Mouse (Mus musculus): ENCODE measurements around the gene Usp18. TPM values are rescaled to one million over a fixed set of nuclear protein-coding genes. Genes with fewer than 3 reads are reported as not detected.

Usp18 gene
- polyA plus RNA-seq, 1 experiment from 2014 or later: 1.8 TPM

DNA sequence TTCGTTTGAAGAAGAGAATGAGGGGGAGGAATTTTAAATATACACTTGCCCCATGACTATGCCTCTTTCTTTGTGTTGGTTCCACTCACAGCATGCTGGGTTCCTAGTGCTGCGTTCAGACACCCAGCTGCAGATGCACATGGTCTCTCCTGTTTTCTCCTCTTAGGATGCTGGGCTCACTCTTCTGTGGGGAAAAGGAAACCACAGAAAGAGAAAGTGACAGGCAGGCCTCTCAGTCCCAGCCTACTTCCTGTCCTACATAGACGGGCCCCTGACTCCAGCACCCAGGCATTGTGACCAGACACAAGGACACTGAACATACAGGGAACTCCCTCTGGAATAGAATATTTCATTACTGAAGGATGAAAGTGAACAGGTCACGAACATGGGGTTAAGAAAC, 19.7 kb upstream of the Usp18 start:
- WGBS: 51% methylated on average over 4 of the region's 4 CpGs
- no peak for ATAC-seq (ENCODE audit: extremely low read depth, insufficient number of reproducible peaks, low FRiP score, low TSS enrichment)
- Histone ChIP-seq H3K9ac (no peak overlapping the region), H3K27me3 (replicated peaks) (0 out of 2 replicates have a peak, but pooled peaks cover under 1% of the 10 kb centered on the region), H3K4me1 (0 out of 2 replicates have a peak, but pooled peaks cover 4% of the 10 kb centered on the region), H3K4me3 (no peak overlapping the region), H3K9me3 (no peaks in the 10 kb centered on the region), H3K4me2 (no peak overlapping the region), H3K36me3 (no peaks in the 10 kb centered on the region), H3K27ac (replicated peaks) (no peak overlapping the region)

DNA sequence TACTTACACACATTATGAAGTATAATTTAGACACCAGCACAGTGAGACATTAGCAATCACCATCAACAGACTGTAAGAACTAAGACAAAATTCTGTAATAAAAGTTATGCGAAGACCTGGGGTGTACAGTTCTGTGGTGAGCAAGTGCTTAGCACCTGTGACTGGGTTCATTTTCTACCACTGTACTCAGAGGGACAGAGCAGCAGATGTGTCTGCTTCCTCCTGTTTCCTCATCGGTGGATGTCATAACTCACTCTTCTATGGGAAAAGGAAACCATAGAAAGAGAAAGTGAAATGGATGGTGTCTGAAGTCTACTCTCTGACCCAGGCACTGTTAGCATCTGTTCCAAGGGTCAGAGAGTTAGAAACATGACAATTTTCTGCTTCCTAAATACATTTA, 19.0 kb upstream of the Usp18 start:
- 74% methylated on average over 2 of the region's 2 CpGs for WGBS

DNA sequence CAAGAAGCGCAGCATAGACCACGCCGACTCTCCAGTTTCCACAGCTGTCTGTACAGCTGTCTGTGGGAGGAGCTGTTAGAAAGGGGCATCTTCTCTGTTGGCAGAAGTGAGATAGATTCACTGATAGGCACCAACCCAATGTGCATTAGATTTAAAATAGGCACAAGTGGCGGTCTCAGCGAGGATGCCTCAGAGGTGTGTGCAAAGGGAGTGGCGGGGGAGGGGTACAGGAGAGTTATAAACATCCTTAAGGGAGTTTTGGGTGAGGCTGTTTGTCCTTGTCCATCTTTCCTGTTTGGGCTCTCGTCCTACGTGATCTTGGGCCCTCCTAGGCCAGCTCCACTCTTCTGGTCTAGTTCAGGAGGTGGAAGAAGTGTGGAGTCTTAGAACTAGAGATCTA, 17.3 kb upstream of the Usp18 start:
- ATAC-seq (ENCODE audit: extremely low read depth, insufficient number of reproducible peaks, low FRiP score, low TSS enrichment): no peak
- WGBS: 61% methylated on average over 8 of the region's 8 CpGs
- no peaks in the 10 kb centered on the region for H3K9me3 ChIP-seq
- no peak overlapping the region for H3K4me2 ChIP-seq
- H3K36me3 ChIP-seq: no peaks in the 10 kb centered on the region
- no peak overlapping the region for H3K27ac ChIP-seq (replicated peaks)
- 0 out of 2 replicates have a peak, but pooled peaks cover 3% of the 10 kb centered on the region for H3K27me3 ChIP-seq (replicated peaks)
- 0 out of 2 replicates have a peak, but pooled peaks cover 4% of the 10 kb centered on the region for H3K4me1 ChIP-seq
- no peak overlapping the region for H3K9ac ChIP-seq
- no peak overlapping the region for H3K4me3 ChIP-seq

More for the DNA sequence above, 19.0 kb upstream of the Usp18 start:
- no peak overlapping the region for H3K4me3 ChIP-seq
- no peak overlapping the region for H3K9ac ChIP-seq
- ATAC-seq (ENCODE audit: extremely low read depth, insufficient number of reproducible peaks, low FRiP score, low TSS enrichment): no peak
- no peak overlapping the region for H3K4me2 ChIP-seq
- H3K4me1 ChIP-seq: 0 out of 2 replicates have a peak, but pooled peaks cover 4% of the 10 kb centered on the region
- H3K9me3 ChIP-seq: no peaks in the 10 kb centered on the region
- H3K36me3 ChIP-seq: no peaks in the 10 kb centered on the region
- 0 out of 2 replicates have a peak, but pooled peaks cover 3% of the 10 kb centered on the region for H3K27me3 ChIP-seq (replicated peaks)
- H3K27ac ChIP-seq (replicated peaks): no peak overlapping the region

DNA sequence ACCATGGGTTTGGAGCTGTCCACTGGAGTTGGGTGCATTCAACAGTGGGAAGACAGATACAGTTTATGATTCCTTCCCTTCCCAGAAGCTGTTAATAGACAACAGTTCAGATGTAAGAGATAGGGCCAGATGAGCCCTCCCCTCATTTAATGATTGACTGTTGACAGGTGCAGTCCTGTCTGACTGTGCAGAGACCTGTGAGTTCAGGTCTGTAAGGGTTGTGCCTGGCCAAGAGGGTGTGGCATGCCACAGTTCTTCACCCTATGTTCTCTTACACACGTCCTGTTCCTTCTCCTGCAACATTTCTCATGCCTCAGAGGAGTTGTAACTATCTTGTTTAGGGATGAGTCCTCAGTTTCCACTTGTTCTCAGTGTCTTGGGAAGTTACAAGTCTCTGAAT, 13.1 kb upstream of the Usp18 start:
- Histone ChIP-seq H3K4me1 (no peaks in the 10 kb centered on the region), H3K9ac (no peak overlapping the region), H3K27me3 (replicated peaks) (peaks cover 8% of the 10 kb centered on the region; the same call in 1 of the 2 replicates), H3K9me3 (no peaks in the 10 kb centered on the region), H3K27ac (replicated peaks) (no peak overlapping the region), H3K4me3 (no peak overlapping the region), H3K36me3 (no peaks in the 10 kb centered on the region), H3K4me2 (no peak overlapping the region)
- no peak for ATAC-seq (ENCODE audit: extremely low read depth, insufficient number of reproducible peaks, low FRiP score, low TSS enrichment)
- WGBS: 56% methylated on average over 1 of the region's 1 CpGs

DNA sequence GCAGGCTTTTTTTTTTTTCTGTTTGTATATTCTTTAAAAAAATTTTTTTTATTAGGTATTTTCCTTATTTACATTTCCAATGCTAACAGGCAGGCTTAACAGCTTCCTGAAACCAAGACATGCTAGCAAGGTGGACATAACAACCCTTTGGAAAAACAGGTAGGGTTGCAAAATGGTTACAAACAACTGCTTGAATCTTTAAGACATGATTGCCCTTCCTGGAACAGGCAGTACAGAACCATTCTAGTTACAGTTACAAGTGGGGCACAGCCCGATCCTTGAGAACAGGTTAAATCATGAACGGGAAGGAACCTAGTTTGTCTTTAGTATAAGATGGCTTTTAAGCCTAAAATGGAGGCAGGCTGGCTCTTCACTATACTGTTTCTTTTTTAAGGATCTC, 9.3 kb upstream of the Usp18 start:
- H3K4me2 ChIP-seq: no peak overlapping the region
- peaks cover 9% of the 10 kb centered on the region; the same call in 1 of the 2 replicates for H3K27me3 ChIP-seq (replicated peaks)
- no peaks in the 10 kb centered on the region for H3K36me3 ChIP-seq
- H3K4me3 ChIP-seq: no peak overlapping the region
- no peaks in the 10 kb centered on the region for H3K9me3 ChIP-seq
- H3K27ac ChIP-seq (replicated peaks): no peak overlapping the region
- no peak overlapping the region for H3K9ac ChIP-seq
- no peaks in the 10 kb centered on the region for H3K4me1 ChIP-seq
- WGBS: 77% methylated on average over 2 of the region's 2 CpGs
- ATAC-seq (ENCODE audit: extremely low read depth, insufficient number of reproducible peaks, low FRiP score, low TSS enrichment): no peak

DNA sequence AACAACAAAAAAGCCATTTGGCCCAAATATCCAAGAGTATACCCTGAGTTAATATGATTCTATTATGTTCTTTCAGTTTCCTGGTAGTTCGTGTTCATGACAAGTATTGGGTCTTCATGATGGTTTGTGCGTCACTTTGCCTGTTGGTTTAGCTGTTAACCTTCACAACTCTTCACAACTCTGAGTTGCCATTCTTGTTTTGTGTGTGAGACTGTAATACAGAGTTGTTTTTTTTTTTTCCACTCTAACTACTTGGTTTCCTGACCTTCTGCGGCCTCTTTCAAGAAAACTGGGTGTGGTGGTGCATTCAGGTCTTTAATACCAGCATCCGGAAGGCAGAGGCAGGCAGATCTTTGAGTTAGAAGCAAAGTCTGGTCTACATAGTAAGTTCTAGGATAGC, 7.5 kb upstream of the Usp18 start:
- peaks cover 16% of the 10 kb centered on the region for H3K27me3 ChIP-seq (replicated peaks)
- H3K36me3 ChIP-seq: no peaks in the 10 kb centered on the region
- H3K4me2 ChIP-seq: no peak overlapping the region
- WGBS: 83% methylated on average over 4 of the region's 4 CpGs
- no peak overlapping the region for H3K9ac ChIP-seq
- ATAC-seq (ENCODE audit: extremely low read depth, insufficient number of reproducible peaks, low FRiP score, low TSS enrichment): no peak
- no peak overlapping the region for H3K4me3 ChIP-seq
- H3K9me3 ChIP-seq: no peaks in the 10 kb centered on the region
- no peaks in the 10 kb centered on the region for H3K4me1 ChIP-seq
- H3K27ac ChIP-seq (replicated peaks): no peak overlapping the region

DNA sequence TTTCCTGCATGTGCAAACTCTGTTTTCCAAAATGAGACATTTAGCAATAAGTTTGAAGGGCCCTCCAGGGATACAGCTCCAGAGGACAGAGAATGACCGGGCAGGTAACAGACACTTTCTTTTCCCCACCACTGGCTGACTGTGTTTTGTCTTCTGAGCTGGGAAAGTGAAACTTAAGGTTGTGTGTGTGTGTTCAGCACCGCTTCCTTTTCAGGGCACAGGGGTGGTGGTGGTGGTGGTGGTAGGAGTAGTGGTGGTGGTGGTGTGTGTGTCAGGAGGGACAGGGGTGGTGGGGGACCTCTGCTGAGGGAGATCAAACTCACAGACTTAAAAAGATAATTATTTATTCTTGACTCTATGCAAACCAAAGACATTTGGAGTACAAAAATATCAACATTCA, 3.9 kb upstream of the Usp18 start:
- H3K36me3 ChIP-seq: no peaks in the 10 kb centered on the region
- no peak overlapping the region for H3K4me2 ChIP-seq
- 84% methylated on average over 2 of the region's 2 CpGs for WGBS
- H3K27me3 ChIP-seq (replicated peaks): peaks cover 28% of the 10 kb centered on the region
- no peaks in the 10 kb centered on the region for H3K9me3 ChIP-seq
- no peak overlapping the region for H3K4me3 ChIP-seq
- ATAC-seq (ENCODE audit: extremely low read depth, insufficient number of reproducible peaks, low FRiP score, low TSS enrichment): no peak
- H3K4me1 ChIP-seq: peaks cover 6% of the 10 kb centered on the region
- H3K9ac ChIP-seq: no peak overlapping the region
- H3K27ac ChIP-seq (replicated peaks): no peak overlapping the region

DNA sequence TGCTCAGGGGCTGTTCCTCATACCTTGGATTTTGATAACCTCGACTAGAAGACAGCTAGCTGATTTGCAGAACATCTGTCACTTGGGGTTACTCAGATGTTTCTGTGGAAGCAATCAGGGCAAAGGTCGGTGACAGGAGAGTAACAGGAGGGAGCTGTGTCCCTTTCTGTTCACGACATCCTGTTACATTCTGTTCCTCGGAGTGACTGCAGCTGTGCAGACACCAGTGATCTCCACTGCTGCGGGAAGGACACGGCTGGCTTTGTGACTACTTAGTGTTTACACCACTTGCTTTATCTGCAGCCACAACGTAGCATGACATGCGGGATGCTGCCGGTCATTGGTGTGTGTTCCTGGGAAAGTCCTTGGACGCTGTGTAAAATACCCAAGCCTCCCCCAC, 2.5 kb upstream of the Usp18 start:
- WGBS: 23% methylated on average over 10 of the region's 10 CpGs
- Histone ChIP-seq H3K4me1 (peaks cover 6% of the 10 kb centered on the region), H3K36me3 (no peaks in the 10 kb centered on the region), H3K27me3 (replicated peaks) (peaks cover 35% of the 10 kb centered on the region), H3K9me3 (no peaks in the 10 kb centered on the region), H3K27ac (replicated peaks) (no peak overlapping the region), H3K4me3 (no peak overlapping the region), H3K4me2 (no peak overlapping the region), H3K9ac (no peak overlapping the region)
- no peak for ATAC-seq (ENCODE audit: extremely low read depth, insufficient number of reproducible peaks, low FRiP score, low TSS enrichment)

DNA sequence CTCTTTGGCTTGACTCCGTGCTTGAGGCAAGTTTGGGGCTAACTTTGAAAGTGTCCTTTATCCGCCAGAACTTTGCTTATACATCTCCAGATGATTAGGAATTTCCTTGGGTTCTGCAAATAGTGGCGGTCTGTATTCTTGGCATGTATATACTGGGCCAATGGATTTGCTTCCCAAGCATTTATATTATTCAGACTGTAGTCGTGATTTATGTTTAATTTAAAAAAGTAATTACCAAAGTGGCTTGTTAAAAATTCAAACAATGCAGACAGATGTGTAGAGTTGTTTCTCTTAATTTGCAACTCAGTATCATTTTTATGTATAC, 293 bp downstream of the Usp18 start:
- WGBS: 14% methylated on average over 4 of the region's 4 CpGs
- no peak overlapping the region for H3K27ac ChIP-seq (replicated peaks)
- H3K4me2 ChIP-seq: peak overlapping the region; percentile 82
- H3K9ac ChIP-seq: peak overlapping the region; percentile 82
- peaks cover 6% of the 10 kb centered on the region for H3K4me1 ChIP-seq
- H3K36me3 ChIP-seq: no peaks in the 10 kb centered on the region
- no peaks in the 10 kb centered on the region for H3K9me3 ChIP-seq
- ATAC-seq (ENCODE audit: extremely low read depth, insufficient number of reproducible peaks, low FRiP score, low TSS enrichment): no peak
- H3K27me3 ChIP-seq (replicated peaks): peaks cover 33% of the 10 kb centered on the region
- H3K4me3 ChIP-seq: peak overlapping the region; percentile 78

DNA sequence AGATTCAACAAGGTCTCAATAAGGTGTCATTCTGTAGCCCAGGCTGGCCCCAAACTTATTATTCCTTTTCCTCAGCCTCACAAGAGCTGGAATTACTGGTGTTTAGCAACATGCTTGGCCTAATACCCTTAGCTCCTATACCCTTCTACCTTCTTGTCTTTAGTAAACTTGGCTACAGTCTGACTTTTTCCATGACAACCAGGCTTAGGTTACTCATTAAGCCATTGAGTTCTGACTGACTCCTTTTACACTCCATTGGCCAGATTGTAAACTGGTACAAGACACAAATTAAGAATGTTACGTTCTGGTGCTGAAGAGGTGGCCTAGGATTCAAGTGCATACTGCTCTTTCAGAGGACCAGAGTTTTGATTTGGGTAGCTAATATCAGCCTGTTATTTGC, 4.7 kb downstream of the Usp18 start:
- Histone ChIP-seq H3K27me3 (replicated peaks) (peaks cover 14% of the 10 kb centered on the region), H3K4me2 (no peak overlapping the region), H3K4me1 (peaks cover under 1% of the 10 kb centered on the region; the same call in 1 of the 2 replicates), H3K27ac (replicated peaks) (no peak overlapping the region), H3K9me3 (no peaks in the 10 kb centered on the region), H3K36me3 (no peaks in the 10 kb centered on the region), H3K4me3 (no peak overlapping the region), H3K9ac (no peak overlapping the region)
- ATAC-seq (ENCODE audit: extremely low read depth, insufficient number of reproducible peaks, low FRiP score, low TSS enrichment): no peak
- WGBS: 69% methylated on average over 1 of the region's 1 CpGs

DNA sequence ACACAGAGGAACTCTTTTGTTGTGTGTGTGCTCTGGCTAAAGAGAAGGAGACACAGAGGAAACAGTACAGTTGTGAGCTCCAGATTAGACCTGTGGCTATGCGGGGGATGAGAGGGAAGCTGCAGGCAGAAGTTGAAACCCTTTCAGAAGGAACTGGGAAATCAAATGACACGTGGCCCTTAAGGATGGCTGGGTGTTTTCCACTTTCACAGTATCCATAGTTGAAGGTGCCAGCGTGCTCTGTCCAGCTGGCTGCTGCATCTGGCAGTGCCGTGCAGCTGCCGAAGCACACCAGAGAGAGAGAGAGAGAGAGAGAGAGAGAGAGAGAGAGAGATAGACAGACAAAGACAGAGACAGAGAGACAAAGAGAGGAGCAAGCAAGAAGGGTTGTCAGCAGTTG, 5.5 kb downstream of the Usp18 start:
- H3K36me3 ChIP-seq: no peaks in the 10 kb centered on the region
- no peak for ATAC-seq (ENCODE audit: extremely low read depth, insufficient number of reproducible peaks, low FRiP score, low TSS enrichment)
- H3K27ac ChIP-seq (replicated peaks): no peak overlapping the region
- no peaks in the 10 kb centered on the region for H3K9me3 ChIP-seq
- no peak overlapping the region for H3K4me3 ChIP-seq
- no peak overlapping the region for H3K9ac ChIP-seq
- H3K4me1 ChIP-seq: peaks cover 5% of the 10 kb centered on the region; the same call in 1 of the 2 replicates
- H3K4me2 ChIP-seq: no peak overlapping the region
- 53% methylated on average over 5 of the region's 5 CpGs for WGBS
- peaks cover 14% of the 10 kb centered on the region for H3K27me3 ChIP-seq (replicated peaks)

DNA sequence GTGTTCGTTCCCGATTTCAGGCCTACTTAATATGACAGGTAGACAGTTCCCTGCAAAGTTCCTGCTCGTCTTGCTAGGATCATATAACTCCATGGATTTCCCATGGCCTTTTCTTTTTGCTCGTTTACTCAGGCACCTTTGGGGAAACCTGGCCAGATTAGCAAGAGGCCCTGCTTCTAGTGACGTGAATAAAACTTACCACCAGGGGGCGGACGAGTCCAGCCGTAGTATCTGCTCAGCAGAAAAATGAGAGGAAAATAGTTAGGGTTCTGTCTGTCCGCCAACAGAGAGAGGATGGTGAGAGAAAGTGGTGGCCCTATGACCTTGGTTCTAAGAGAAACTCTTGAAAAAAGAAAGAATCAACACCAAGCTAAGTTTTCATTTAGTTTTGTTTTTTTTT, 14.8 kb downstream of the Usp18 start:
- no peak overlapping the region for H3K27ac ChIP-seq (replicated peaks)
- peaks cover 5% of the 10 kb centered on the region for H3K9me3 ChIP-seq
- peaks cover 3% of the 10 kb centered on the region; the same call in 1 of the 2 replicates for H3K4me1 ChIP-seq
- no peak overlapping the region for H3K4me3 ChIP-seq
- H3K4me2 ChIP-seq: no peak overlapping the region
- no peaks in the 10 kb centered on the region for H3K36me3 ChIP-seq
- WGBS: 27% methylated on average over 9 of the region's 9 CpGs
- ATAC-seq (ENCODE audit: extremely low read depth, insufficient number of reproducible peaks, low FRiP score, low TSS enrichment): no peak
- H3K27me3 ChIP-seq (replicated peaks): no peaks in the 10 kb centered on the region
- H3K9ac ChIP-seq: no peak overlapping the region
